Mouse (Mus musculus) liver, postnatal 0 days (tissue): ENCODE measurements around the gene Mcmbp.

Experiments
- CTCF ChIP-seq: sonication (generic); IDR thresholded peaks from 2 replicates; pipeline ENCODE4 v1.5.1; 2016; ENCODE audit warnings: antibody characterized with exemption, low read depth
- EP300 ChIP-seq: IDR thresholded peaks from 2 replicates; pipeline ENCODE4 v1.6.1; 2016; ENCODE audit warnings: antibody characterized with exemption, low read depth, mild to moderate bottlenecking

DNA sequence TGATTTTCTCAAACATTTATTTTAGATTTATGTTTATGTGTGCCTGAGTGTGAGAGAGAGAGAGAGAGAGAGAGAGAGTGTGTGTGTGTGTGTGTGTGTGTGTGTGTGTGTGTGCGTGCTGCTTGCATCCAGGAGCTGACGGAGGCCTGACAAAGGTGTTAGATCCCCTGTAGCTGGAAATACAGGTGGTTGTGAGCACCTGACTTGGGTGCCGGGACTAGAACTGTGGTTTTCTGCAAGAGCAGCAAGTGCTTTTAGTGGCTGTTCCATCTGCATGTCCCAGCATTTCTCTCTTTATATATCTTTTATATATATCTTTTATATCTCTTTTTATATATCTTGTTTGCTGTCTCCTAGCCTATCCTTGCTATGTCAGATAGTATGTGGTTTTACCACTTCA, 41.6 kb upstream of the Mcmbp start:
- TF ChIP-seq CTCF (no peak), EP300 (no peak)
